Mouse (Mus musculus) hematopoietic stem cell, adult 5-6 weeks (primary cell): ENCODE results near the gene Defb3. TPM values are rescaled to one million over a fixed set of nuclear protein-coding genes. Genes with fewer than 3 reads are reported as not detected.
"Not testable (repeated sequence)": the region's sequence is repeated elsewhere in the genome, so short reads cannot be mapped to it uniquely, and the experiment has no call there.

ENCODE experiments used
- ATAC-seq, 2 experiments: fragments of 125-278 bp in 1 of 2; replicated peaks in 1 of 2; 2 replicates each; pipeline ENCODE4 v1.8.0; 2016 to 2017; ENCODE audit warnings: inconsistent platforms in 2 of 2, mild to moderate bottlenecking in 2 of 2, moderate number of reproducible peaks in 2 of 2, low read depth in 1 of 2, moderate TSS enrichment in 1 of 2; ENCODE audit not compliant: low FRiP score in 2 of 2, poor library complexity in 2 of 2, severe bottlenecking in 2 of 2, insufficient read depth in 1 of 2, low TSS enrichment in 1 of 2
- total RNA-seq: library from RNA; stranded (forward); fragments of 172-1452, 232-1000 nt; gene quantifications from 2 replicates; pipeline ENCODE4 v1.2.3, GENCODE M21; 2017

Defb3 gene
- not detected in 2 replicates for total RNA-seq

- ATAC-seq: not testable (repeated sequence)
Measured at GRCm38 (mm10) chr8:19293060-19293459, at the start of gene Defb3. Gene Defb3, plus strand, starts transcription at chr8:19293360.

GRCm38 (mm10) chr8:19247280-19247679 is 45.9 kb upstream of the Defb3 start, which contains the start of gene Defb5:
Gene Defb5, plus strand, starts transcription at chr8:19247580.
- ATAC-seq: no peak

GRCm38 (mm10) chr8:19258136-19258535 is 35.0 kb upstream of the Defb3 start:
- no peak for ATAC-seq

GRCm38 (mm10) chr8:19259667-19260066 is 33.5 kb upstream of the Defb3 start:
- ATAC-seq: no peak

GRCm38 (mm10) chr8:19298361-19298760 is 5.2 kb downstream of the Defb3 start:
- not testable (repeated sequence) for ATAC-seq

GRCm38 (mm10) chr8:19331836-19332235 is 38.7 kb downstream of the Defb3 start:
- peak in 1 of 2 experiments; percentile 37; a peak in 1 of 4 replicates for ATAC-seq

Other genes starting within 250 kb of the Defb3 start
- gene Defb39, start 228.6 kb upstream of the Defb3 start, total RNA-seq: not detected in 2 replicates
- gene Defb12, start 178.5 kb upstream of the Defb3 start, total RNA-seq: not detected in 2 replicates
- not detected in 2 replicates for gene Defb34, start 169.6 kb upstream of the Defb3 start, total RNA-seq
- not detected in 2 replicates for gene Gm45826, start 152.6 kb upstream of the Defb3 start, total RNA-seq
- gene Defb14, start 99.0 kb upstream of the Defb3 start, total RNA-seq: not detected in 2 replicates
- gene Defb4, start 94.7 kb upstream of the Defb3 start, total RNA-seq: not detected in 2 replicates
- not detected in 2 replicates for gene Defb6, start 67.9 kb upstream of the Defb3 start, total RNA-seq
- not detected in 2 replicates for gene Defb46, start 53.4 kb upstream of the Defb3 start, total RNA-seq
- gene Defb5, start 45.8 kb upstream of the Defb3 start, total RNA-seq: not detected in 2 replicates
- not detected in 2 replicates for gene Defb8, start 154.2 kb downstream of the Defb3 start, total RNA-seq
- not detected in 2 replicates for gene Defb7, start 201.7 kb downstream of the Defb3 start, total RNA-seq